Mouse (Mus musculus): ENCODE results near the gene Arhgap36.

DNA sequence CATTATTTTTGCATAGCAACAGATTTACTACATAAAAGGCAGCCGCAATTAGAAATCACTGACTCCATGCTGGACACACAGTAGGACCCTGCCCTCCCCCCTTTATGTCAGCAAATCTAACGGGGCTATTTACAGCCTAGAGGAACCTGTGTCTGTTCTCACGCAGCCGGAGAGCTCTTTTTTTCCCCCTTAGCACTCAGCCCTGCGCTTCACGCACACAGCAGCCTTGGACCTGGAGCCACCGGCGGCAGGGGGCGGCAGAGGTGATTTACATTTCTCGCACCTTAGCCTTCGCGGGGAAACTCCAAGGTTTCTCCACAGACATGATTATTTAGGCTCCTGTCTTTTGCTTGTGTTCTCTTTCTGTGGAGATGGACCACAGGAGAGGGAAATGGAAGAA is 17.1 kb downstream of the Arhgap36 start:
- no peak for TF ChIP-seq CTCF (IDR thresholded peaks at IDR 0.05; ENCODE audit: extremely low read depth, insufficient read depth, insufficient read length, insufficient replicate concordance)
- no peak for TF ChIP-seq POLR2A (IDR thresholded peaks at IDR 0.05; ENCODE audit: low read depth, low read length)
